Mouse (Mus musculus) forebrain, embryonic 13.5 days (tissue): Measurements from ENCODE around the gene 4930555G01Rik. TPM values are rescaled to one million over a fixed set of nuclear protein-coding genes. Genes with fewer than 3 reads are reported as not detected.
"Not testable (repeated sequence)": the region's sequence is repeated elsewhere in the genome, so short reads cannot be mapped to it uniquely, and the experiment has no call there.

Experiments used
- ATAC-seq: fragments of 200-750 bp; cut with Nextera tagmentation; 2 replicates; pipeline ENCODE4 v1.8.0; 2017
- H3K27ac ChIP-seq: fragments of 300-500 bp; sonication (generic); 2 replicates; pipeline ENCODE4 v1.5.1; 2015; ENCODE audit warnings: inconsistent platforms, mild to moderate bottlenecking, moderate library complexity
- H3K27me3 ChIP-seq: fragments of 300-500 bp; sonication (generic); 2 replicates; pipeline ENCODE4 v1.6.1; 2015; ENCODE audit warnings: mild to moderate bottlenecking, inconsistent platforms
- H3K36me3 ChIP-seq: fragments of 300-500 bp; sonication (generic); 2 replicates; pipeline ENCODE4 v1.6.1; 2015; ENCODE audit warnings: mild to moderate bottlenecking, inconsistent platforms; ENCODE audit not compliant: poor library complexity, severe bottlenecking
- H3K4me1 ChIP-seq: fragments of 300-500 bp; sonication (generic); 2 replicates; pipeline ENCODE4 v1.6.1; 2015; ENCODE audit warnings: inconsistent platforms
- H3K4me2 ChIP-seq: fragments of 300-500 bp; sonication (generic); 2 replicates; pipeline ENCODE4 v1.6.1; 2015; ENCODE audit warnings: inconsistent platforms, mild to moderate bottlenecking, moderate library complexity
- H3K4me3 ChIP-seq: fragments of 300-500 bp; sonication (generic); 2 replicates; pipeline ENCODE4 v1.5.1; 2015; ENCODE audit warnings: mild to moderate bottlenecking, inconsistent platforms
- H3K9ac ChIP-seq: fragments of 300-500 bp; sonication (generic); 2 replicates; pipeline ENCODE4 v1.6.1; 2015; ENCODE audit warnings: mild to moderate bottlenecking, inconsistent platforms
- H3K9me3 ChIP-seq: fragments of 300-500 bp; sonication (generic); replicated peaks from 2 replicates; pipeline ENCODE4 v1.6.1; 2016; ENCODE audit warnings: inconsistent platforms
- WGBS: fragments of 180-500 bp; shearing (Covaris S2); methylation state at CpG from one replicate; pipeline ENCODE4 v1.1.7; 2015; 5-methylcytosine and 5-hydroxymethylcytosine counted together
- polyA plus RNA-seq: library from polyadenylated mRNA; unstranded; fragments of >200 nt; fragmentation: Nextera tagmentation; extraction: Ambion mirVana; gene quantifications from 2 replicates; pipeline ENCODE4 v1.2.1, GENCODE M21; 2015

4930555G01Rik gene
- polyA plus RNA-seq, result not detected in 2 replicates

- H3K36me3 ChIP-seq, H3K27ac ChIP-seq, H3K4me2 ChIP-seq, H3K4me1 ChIP-seq, H3K27me3 ChIP-seq, ATAC-seq, H3K9ac ChIP-seq, H3K9me3 ChIP-seq, H3K4me3 ChIP-seq: not testable (repeated sequence)
- no CpG with 5 or more reads among the region's 3 CpGs for WGBS
Measured at GRCm38 (mm10) chr14:5050329-5050728, at the start of gene 4930555G01Rik. Gene 4930555G01Rik (plus strand): TSS chr14:5050629.

- H3K36me3 ChIP-seq, H3K4me1 ChIP-seq, H3K4me3 ChIP-seq, H3K27ac ChIP-seq, H3K9ac ChIP-seq, H3K4me2 ChIP-seq, H3K9me3 ChIP-seq, H3K27me3 ChIP-seq, ATAC-seq: not testable (repeated sequence)
- WGBS, result 75% methylated on average over 1 of the region's 2 CpGs
Measured at GRCm38 (mm10) chr14:5015591-5015990, 34.8 kb upstream of the 4930555G01Rik start, which contains the start of gene Gm3298. Gene Gm3298 (plus strand): TSS chr14:5015891.

- WGBS, result 1% methylated on average over 25 of the region's 63 CpGs
- Histone ChIP-seq H3K4me3 (peak within 1 kb of the TSS; percentile 48), H3K4me2 (peak within 1 kb of the TSS; percentile 62), H3K9ac (peak within 1 kb of the TSS; percentile 61)
- H3K27me3 ChIP-seq, H3K9me3 ChIP-seq, ATAC-seq, H3K4me1 ChIP-seq, H3K36me3 ChIP-seq, H3K27ac ChIP-seq: not testable (repeated sequence)
Measured at GRCm38 (mm10) chr14:5070611-5071490, 20.4 kb downstream of the 4930555G01Rik start, which contains the start of gene Gm8281. Gene Gm8281 (plus strand): TSS chr14:5071040.

Other genes with a start within 250 kb of the 4930555G01Rik start
- not detected in 2 replicates for gene Gm3269, start 212.5 kb upstream of the 4930555G01Rik start, polyA plus RNA-seq
- gene Gm3264, start 195.1 kb upstream of the 4930555G01Rik start, polyA plus RNA-seq, result 1.4 and 1.9 TPM in 2 replicates
- not detected in 2 replicates for gene Gm3278, start 158.2 kb upstream of the 4930555G01Rik start, polyA plus RNA-seq
- gene Gm8297, start 66.7 kb upstream of the 4930555G01Rik start, polyA plus RNA-seq, result not detected in 2 replicates
- gene Gm3298, start 34.7 kb upstream of the 4930555G01Rik start, polyA plus RNA-seq, result not detected in 2 replicates
- gene Gm8281, start 20.4 kb downstream of the 4930555G01Rik start, polyA plus RNA-seq, result 3.1 and 4.4 TPM in 2 replicates
- not detected in 2 replicates for gene Gm8279, start 80.9 kb downstream of the 4930555G01Rik start, polyA plus RNA-seq
- not detected in 2 replicates for gene Gm3317, start 113.9 kb downstream of the 4930555G01Rik start, polyA plus RNA-seq
- gene Gm8271, start 135.2 kb downstream of the 4930555G01Rik start, polyA plus RNA-seq, result not detected in 2 replicates
- not detected in 2 replicates for gene Gm3526, start 210.0 kb downstream of the 4930555G01Rik start, polyA plus RNA-seq